Mouse (Mus musculus): Measurements from ENCODE around the gene Nhs.

Gene Nhs

DNA sequence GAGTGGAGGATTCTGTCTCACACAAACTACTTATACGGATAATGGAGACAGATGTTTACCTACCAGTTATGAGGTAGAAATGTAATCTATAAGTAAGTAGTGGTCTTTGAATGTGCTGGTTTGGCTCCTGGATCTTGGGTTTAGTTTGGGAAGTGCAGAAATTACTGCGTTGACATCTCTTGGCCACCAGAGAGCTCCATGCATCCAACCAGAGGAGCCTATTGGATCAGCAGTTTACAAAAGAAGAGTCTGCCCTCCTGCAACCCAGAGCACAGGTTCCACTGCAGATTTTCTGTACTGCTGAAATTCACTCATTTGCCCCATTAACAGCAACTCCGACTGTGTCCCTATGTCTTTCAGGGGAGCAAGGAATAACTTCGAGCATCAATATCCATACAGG, 191.8 kb downstream of the Nhs start:
- in situ Hi-C loops (cut with MboI; ENCODE audit: low pct_unique_long_range_greater_than_20kb in 1 of 2, low sequenced_read_pairs in 2 of 2, unreplicated experiment in 1 of 2), result loop anchor here in 1 of 2 experiments (25.0 kb wide), 1 partner anchor 580 kb away; no protein-coding TSS in a partner anchor

- in situ Hi-C loops (cut with MboI; ENCODE audit: low pct_unique_long_range_greater_than_20kb in 1 of 2, low sequenced_read_pairs in 2 of 2, unreplicated experiment in 1 of 2), result loop anchor here in 1 of 2 experiments (25.0 kb wide), 1 partner anchor 576 kb away; no protein-coding TSS in a partner anchor
Observed at GRCm38 (mm10) chrX:161963372-161963771, 196.2 kb downstream of the Nhs start.

- in situ Hi-C loops (cut with MboI; ENCODE audit: low pct_unique_long_range_greater_than_20kb in 1 of 2, low sequenced_read_pairs in 2 of 2, unreplicated experiment in 1 of 2), result loop anchor here in 1 of 2 experiments (25.0 kb wide), 1 partner anchor 576 kb away; no protein-coding TSS in a partner anchor
Observed at GRCm38 (mm10) chrX:161962855-161963254, 196.7 kb downstream of the Nhs start.

DNA sequence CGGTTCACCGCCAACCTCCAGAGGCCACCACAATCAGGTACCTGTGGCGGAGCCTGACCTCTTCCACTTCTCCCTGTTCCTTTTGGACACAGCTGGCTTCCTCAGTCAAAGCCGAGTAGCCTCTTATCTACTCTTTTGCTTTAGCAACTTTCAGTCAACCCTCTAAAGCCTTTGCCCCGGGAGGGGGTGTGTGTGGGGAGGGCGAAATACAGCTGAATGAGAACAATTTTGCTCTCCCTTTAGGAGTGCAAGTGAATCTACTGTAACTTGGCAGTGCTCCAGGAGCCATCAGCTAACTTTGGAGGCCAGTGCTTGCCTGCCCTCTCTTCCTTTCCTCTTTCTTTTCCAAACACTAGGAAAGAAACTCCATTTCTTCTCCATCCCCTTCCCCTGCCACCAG, 197.8 kb downstream of the Nhs start:
- in situ Hi-C loops (cut with MboI; ENCODE audit: low pct_unique_long_range_greater_than_20kb in 1 of 2, low sequenced_read_pairs in 2 of 2, unreplicated experiment in 1 of 2), result loop anchor here in 1 of 2 experiments (25.0 kb wide), 1 partner anchor 574 kb away; no protein-coding TSS in a partner anchor

- in situ Hi-C loops (cut with MboI; ENCODE audit: low pct_unique_long_range_greater_than_20kb in 1 of 2, low sequenced_read_pairs in 2 of 2, unreplicated experiment in 1 of 2), result loop anchor here in 1 of 2 experiments (25.0 kb wide), 1 partner anchor 574 kb away; no protein-coding TSS in a partner anchor
Observed at GRCm38 (mm10) chrX:161961176-161961575, 198.4 kb downstream of the Nhs start.

DNA sequence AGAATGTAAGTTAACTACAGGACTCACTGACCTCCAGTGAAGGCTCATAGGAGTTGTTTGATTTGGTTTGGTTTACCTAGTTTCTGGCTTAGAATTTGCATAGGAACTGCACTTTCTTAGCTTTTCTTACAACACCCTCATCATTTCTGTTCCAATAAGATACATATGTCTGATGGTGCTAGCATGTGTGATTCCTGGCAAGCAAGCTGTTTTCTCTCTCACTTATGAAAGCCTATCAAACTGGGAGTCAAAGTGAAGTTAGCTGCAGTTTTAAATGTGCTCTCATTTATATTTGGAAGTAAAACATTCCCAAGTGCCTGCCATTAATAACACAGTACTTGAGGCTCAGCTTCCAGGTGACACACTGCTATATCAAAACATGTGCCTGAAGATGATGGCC, 207.2 kb downstream of the Nhs start:
- in situ Hi-C loops (cut with MboI; ENCODE audit: low pct_unique_long_range_greater_than_20kb in 1 of 2, low sequenced_read_pairs in 2 of 2, unreplicated experiment in 1 of 2), result loop anchor here in 1 of 2 experiments (25.0 kb wide), 1 partner anchor 565 kb away; no protein-coding TSS in a partner anchor

DNA sequence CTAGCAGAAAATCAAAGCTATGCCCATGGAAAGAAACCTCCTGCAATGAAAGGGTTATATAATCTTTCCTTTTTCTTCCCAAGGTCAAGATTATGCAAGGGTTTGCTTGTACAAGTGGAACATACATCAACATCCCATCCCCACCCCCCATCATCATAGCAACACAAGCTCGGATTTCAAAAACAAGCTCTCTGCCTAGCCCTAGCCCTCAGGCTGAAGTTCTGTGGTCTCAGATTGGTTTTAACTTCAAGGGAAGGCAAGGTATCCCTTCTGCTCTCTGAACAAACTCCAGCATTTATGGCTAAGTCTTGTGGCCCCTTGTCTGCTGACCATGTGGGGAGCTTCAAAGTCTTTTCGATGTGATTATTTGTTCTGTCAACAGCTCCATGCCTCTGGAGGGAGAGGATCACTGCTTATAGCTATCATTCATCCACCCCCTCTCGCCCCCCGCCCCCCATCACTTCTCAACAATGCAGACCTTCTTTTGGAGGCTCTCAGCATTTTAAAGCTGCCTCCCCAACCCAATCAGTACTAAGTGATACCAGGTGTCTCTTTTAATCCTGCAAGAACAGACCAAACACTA, 216.3 kb downstream of the Nhs start:
- in situ Hi-C loops (cut with MboI; ENCODE audit: low pct_unique_long_range_greater_than_20kb in 1 of 2, low sequenced_read_pairs in 2 of 2, unreplicated experiment in 1 of 2), result no loop called here

DNA sequence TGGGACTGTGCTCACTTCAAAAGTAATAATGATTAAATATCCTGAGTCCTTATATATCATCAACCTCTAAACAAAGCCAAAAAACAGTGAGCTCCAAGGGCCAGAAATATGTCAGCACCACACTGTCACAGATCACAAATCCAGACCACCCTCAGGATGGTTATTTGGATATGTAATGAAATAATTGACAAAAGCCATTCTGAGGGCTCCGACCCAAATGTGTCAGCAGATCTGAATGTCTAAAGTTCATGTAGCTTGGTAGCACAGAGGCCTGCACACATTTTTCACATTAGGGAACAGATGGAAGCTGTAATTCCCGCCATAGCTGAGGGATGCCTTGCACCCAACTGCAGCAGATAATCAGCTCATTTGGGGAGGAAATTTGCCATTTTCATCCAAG, 218.8 kb downstream of the Nhs start:
- in situ Hi-C loops (cut with MboI; ENCODE audit: low pct_unique_long_range_greater_than_20kb in 1 of 2, low sequenced_read_pairs in 2 of 2, unreplicated experiment in 1 of 2), result no loop called here

DNA sequence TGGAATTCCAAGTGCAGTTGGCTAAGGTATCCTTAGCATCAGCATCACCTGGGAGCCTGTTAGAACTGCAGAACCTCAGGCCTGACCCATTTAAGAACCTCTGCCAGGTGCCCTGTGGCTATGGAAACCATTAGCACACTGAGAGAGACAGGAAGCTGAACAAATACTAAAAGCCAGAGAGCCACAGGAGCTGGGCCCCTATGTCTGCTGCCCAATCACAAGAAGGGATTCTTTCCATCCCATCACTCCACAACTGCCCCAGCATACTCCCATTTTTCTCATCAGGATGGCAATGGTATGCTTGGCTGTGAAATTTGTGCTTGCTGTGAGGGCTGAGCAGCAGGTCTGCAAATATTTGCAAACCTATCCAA, 232.9 kb downstream of the Nhs start:
- in situ Hi-C loops (cut with MboI; ENCODE audit: low pct_unique_long_range_greater_than_20kb in 1 of 2, low sequenced_read_pairs in 2 of 2, unreplicated experiment in 1 of 2), result no loop called here

DNA sequence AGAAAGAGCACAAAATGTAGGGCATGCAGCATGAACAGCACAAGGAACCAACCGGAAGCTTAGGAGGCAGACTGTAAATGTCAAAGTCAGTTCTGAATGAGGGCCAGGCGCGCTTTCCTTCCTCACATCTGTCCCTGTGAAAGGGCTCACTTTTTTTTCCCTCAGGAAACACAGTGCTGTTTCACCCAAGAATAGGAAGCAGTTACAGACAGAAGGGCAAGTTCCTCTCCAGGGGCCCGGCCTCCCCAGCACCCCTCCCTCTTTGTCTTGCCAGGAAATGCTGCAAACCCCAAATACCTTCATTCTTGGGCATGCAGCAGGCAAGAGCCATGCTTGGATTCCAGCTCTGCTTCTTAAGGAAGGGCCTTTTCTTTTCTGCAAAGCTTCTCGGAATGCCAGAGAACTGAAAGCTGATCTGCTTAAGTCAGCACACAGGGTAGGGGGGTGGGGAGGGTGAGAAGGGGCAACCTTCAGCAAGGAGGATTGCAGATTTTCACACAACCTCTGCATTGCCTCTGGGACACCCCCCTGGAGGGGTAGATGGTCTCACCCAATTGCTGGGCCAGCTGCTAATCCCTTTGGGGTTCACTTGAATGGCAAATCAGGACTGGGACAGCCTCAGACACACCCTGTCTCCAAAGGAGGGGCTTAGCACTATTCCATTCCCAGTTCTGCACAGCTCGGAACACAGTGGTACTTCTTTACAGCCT, 233.4 kb downstream of the Nhs start:
- in situ Hi-C loops (cut with MboI; ENCODE audit: low pct_unique_long_range_greater_than_20kb in 1 of 2, low sequenced_read_pairs in 2 of 2, unreplicated experiment in 1 of 2), result no loop called here

- in situ Hi-C loops (cut with MboI; ENCODE audit: low pct_unique_long_range_greater_than_20kb in 1 of 2, low sequenced_read_pairs in 2 of 2, unreplicated experiment in 1 of 2), result no loop called here
Observed at GRCm38 (mm10) chrX:161922655-161923054, 236.9 kb downstream of the Nhs start.

DNA sequence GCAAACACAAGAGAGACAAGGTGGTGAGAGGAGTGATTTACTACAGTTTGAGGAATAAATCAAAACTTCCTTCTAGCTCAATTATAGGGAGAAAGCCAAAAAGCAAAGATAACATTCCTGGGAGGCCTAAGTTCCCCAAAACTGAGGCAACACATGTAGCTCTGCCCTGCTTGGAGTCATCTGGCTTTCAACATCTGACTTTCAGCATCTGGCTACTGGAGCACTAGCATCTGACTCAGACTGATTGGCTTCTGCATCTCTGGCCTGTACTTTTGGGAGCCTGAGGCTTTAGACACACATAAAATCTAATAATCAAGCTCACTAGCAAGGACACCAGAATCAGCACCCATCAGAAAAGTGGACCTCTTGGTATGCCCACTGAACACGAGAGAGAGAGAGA, 237.9 kb downstream of the Nhs start:
- in situ Hi-C loops (cut with MboI; ENCODE audit: low pct_unique_long_range_greater_than_20kb in 1 of 2, low sequenced_read_pairs in 2 of 2, unreplicated experiment in 1 of 2), result no loop called here

GRCm38 (mm10) chrX:161909963-161910362, 249.6 kb downstream of the Nhs start:
- in situ Hi-C loops (cut with MboI; ENCODE audit: low pct_unique_long_range_greater_than_20kb in 1 of 2, low sequenced_read_pairs in 2 of 2, unreplicated experiment in 1 of 2), result no loop called here

GRCm38 (mm10) chrX:161908652-161909403, 250.7 kb downstream of the Nhs start:
- in situ Hi-C loops (cut with MboI; ENCODE audit: low pct_unique_long_range_greater_than_20kb in 1 of 2, low sequenced_read_pairs in 2 of 2, unreplicated experiment in 1 of 2), result no loop called here

GRCm38 (mm10) chrX:161907595-161908592, 251.6 kb downstream of the Nhs start:
- in situ Hi-C loops (cut with MboI; ENCODE audit: low pct_unique_long_range_greater_than_20kb in 1 of 2, low sequenced_read_pairs in 2 of 2, unreplicated experiment in 1 of 2), result no loop called here

GRCm38 (mm10) chrX:161894442-161894841, 265.1 kb downstream of the Nhs start:
- in situ Hi-C loops (cut with MboI; ENCODE audit: low pct_unique_long_range_greater_than_20kb in 1 of 2, low sequenced_read_pairs in 2 of 2, unreplicated experiment in 1 of 2), result no loop called here

DNA sequence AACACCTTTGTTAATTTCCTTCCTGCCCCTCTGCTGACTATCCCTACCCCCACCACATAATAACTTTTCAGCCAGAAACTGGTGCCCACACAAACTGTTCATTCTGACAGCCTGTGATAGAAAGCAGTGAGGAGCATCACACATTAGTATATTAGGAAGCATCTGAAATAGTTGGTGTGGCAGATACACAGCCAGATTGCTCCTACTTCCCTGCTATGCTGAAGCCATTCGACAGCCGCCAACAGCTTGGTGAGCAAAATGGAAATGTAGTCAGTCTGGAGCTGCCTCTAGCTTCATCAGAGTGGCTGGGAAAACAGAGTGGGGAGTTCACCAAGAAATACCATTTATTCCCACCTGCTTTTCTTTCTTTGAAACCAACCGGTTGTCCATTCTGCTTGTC, 275.9 kb downstream of the Nhs start:
- in situ Hi-C loops (cut with MboI; ENCODE audit: low pct_unique_long_range_greater_than_20kb in 1 of 2, low sequenced_read_pairs in 2 of 2, unreplicated experiment in 1 of 2), result no loop called here

GRCm38 (mm10) chrX:161877123-161877522, 282.4 kb downstream of the Nhs start:
- in situ Hi-C loops (cut with MboI; ENCODE audit: low pct_unique_long_range_greater_than_20kb in 1 of 2, low sequenced_read_pairs in 2 of 2, unreplicated experiment in 1 of 2), result no loop called here

Measured in mouse embryonic stem cell (cell line).